Mouse (Mus musculus): Measurements from ENCODE around the gene Trappc10. TPM values are rescaled to one million over a fixed set of nuclear protein-coding genes. Genes with fewer than 3 reads are reported as not detected.

The Trappc10 gene
- polyA plus RNA-seq, 1 experiment from 2014 or later = 17.0 TPM

DNA sequence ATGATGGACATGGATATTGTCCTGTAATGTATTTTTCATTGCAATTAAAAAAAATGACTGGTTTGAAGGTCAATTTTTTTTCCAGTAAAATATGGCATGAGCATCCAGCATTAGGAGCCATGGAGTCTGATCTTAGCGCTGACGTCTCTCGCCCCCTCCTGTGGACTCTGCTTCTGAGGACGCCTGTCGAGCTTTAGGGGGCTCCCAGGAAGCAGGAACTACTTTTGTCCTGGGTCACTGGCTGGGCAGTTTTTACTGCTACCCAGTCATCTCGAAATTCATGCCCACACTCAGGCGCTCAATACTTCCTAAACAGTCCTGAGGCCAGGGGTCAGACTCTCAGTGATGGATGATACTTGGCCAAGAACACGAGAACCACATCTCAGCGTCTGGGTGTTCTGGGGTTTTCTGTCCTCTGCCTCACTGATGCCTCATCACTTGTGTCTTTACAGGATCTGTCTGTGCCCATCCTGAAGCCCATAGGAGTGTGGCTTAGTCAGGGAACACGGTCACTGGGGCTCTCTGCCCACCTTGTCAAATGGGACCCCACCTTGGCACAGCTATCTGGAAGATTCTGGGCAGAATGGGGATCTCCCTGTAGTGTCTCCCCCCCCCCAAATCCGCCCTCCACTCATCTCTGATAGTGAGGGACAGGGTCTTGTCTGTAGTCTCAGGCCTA, 104.7 kb downstream of the Trappc10 start:
- ATAC-seq (ENCODE audit: insufficient number of reproducible peaks, insufficient read depth, low FRiP score, low TSS enrichment, low read depth) = no peak
- Histone ChIP-seq H3K9ac (replicated peaks) (no peak overlapping the region), H3K27me3 (no peaks in the 10 kb centered on the region), H3K36me3 (no peaks in the 10 kb centered on the region), H3K4me1 (replicated peaks) (peaks cover 17% of the 10 kb centered on the region), H3K9me3 (no peaks in the 10 kb centered on the region), H3K4me3 (replicated peaks) (no peak overlapping the region), H3K27ac (no peak overlapping the region), H3K4me2 (no peak overlapping the region)
- WGBS = 75% methylated on average over 11 of the region's 11 CpGs

- H3K9me3 ChIP-seq = no peaks in the 10 kb centered on the region
- no peak overlapping the region for H3K9ac ChIP-seq (replicated peaks)
- H3K4me2 ChIP-seq = no peak overlapping the region
- H3K4me3 ChIP-seq (replicated peaks) = no peak overlapping the region
- H3K36me3 ChIP-seq = no peaks in the 10 kb centered on the region
- 56% methylated on average over 14 of the region's 14 CpGs for whole genome bisulfite sequencing
- no peaks in the 10 kb centered on the region for H3K27me3 ChIP-seq
- peak; percentile 54; the same call in 1 of the 2 replicates for ATAC-seq (ENCODE audit: insufficient number of reproducible peaks, insufficient read depth, low FRiP score, low TSS enrichment, low read depth)
- H3K27ac ChIP-seq = peak overlapping the region; percentile 64
- H3K4me1 ChIP-seq (replicated peaks) = peaks cover 23% of the 10 kb centered on the region
These were observed 105.5 kb downstream of the Trappc10 start for GRCm38 (mm10) chr10:78138812-78139523.

- H3K9me3 ChIP-seq = no peaks in the 10 kb centered on the region
- H3K9ac ChIP-seq (replicated peaks) = no peak overlapping the region
- no peak overlapping the region for H3K4me2 ChIP-seq
- ATAC-seq (ENCODE audit: insufficient number of reproducible peaks, insufficient read depth, low FRiP score, low TSS enrichment, low read depth) = no peak
- H3K27ac ChIP-seq = no peak overlapping the region
- peaks cover 23% of the 10 kb centered on the region for H3K4me1 ChIP-seq (replicated peaks)
- WGBS = 81% methylated on average over 3 of the region's 3 CpGs
- no peak overlapping the region for H3K4me3 ChIP-seq (replicated peaks)
- no peaks in the 10 kb centered on the region for H3K36me3 ChIP-seq
- no peaks in the 10 kb centered on the region for H3K27me3 ChIP-seq
These were observed 107.2 kb downstream of the Trappc10 start for GRCm38 (mm10) chr10:78137191-78137590.

Other genes starting within 250 kb of the Trappc10 start
- gene Pfkl, start 234.6 kb downstream of the Trappc10 start, polyA plus RNA-seq (2016; fragmentation: Nextera tagmentation; extraction: Ambion mirVana) = 172 and 174 TPM in 2 replicates
- gene Dnmt3l, start 202.7 kb downstream of the Trappc10 start, polyA plus RNA-seq (2016; fragmentation: Nextera tagmentation; extraction: Ambion mirVana) = not detected in 2 replicates
- gene Aire, start 201.0 kb downstream of the Trappc10 start, polyA plus RNA-seq (2016; fragmentation: Nextera tagmentation; extraction: Ambion mirVana) = 0.53 and 0.90 TPM in 2 replicates
- gene Icosl, start 175.3 kb downstream of the Trappc10 start, polyA plus RNA-seq (2016; fragmentation: Nextera tagmentation; extraction: Ambion mirVana) = 3.0 and 3.1 TPM in 2 replicates
- 30.9 and 34.0 TPM in 2 replicates for gene D10Jhu81e, start 74.9 kb downstream of the Trappc10 start, polyA plus RNA-seq (2016; fragmentation: Nextera tagmentation; extraction: Ambion mirVana)
- 27.1 and 28.6 TPM in 2 replicates for gene Pwp2, start 59.5 kb downstream of the Trappc10 start, polyA plus RNA-seq (2016; fragmentation: Nextera tagmentation; extraction: Ambion mirVana)
- 48.7 and 52.7 TPM in 2 replicates for gene Agpat3, start 107.8 kb upstream of the Trappc10 start, polyA plus RNA-seq (2016; fragmentation: Nextera tagmentation; extraction: Ambion mirVana)
- gene Rrp1, start 168.4 kb upstream of the Trappc10 start, polyA plus RNA-seq (2016; fragmentation: Nextera tagmentation; extraction: Ambion mirVana) = 330 and 340 TPM in 2 replicates
- gene Cstb, start 181.0 kb upstream of the Trappc10 start, polyA plus RNA-seq (2016; fragmentation: Nextera tagmentation; extraction: Ambion mirVana) = 192 and 204 TPM in 2 replicates
- 10.4 and 10.6 TPM in 2 replicates for gene Pdxk, start 220.3 kb upstream of the Trappc10 start, polyA plus RNA-seq (2016; fragmentation: Nextera tagmentation; extraction: Ambion mirVana)

Data from limb, embryonic 12.5 days (tissue).